Mouse (Mus musculus): ENCODE results near the gene Gm39653. TPM values are rescaled to one million over a fixed set of nuclear protein-coding genes. Genes with fewer than 3 reads are reported as not detected.
"Not testable (repeated sequence)": the region's sequence is repeated elsewhere in the genome, so short reads cannot be mapped to it uniquely, and the experiment has no call there.

The Gm39653 gene
- total RNA-seq (2014; fragmentation: Nextera tagmentation): not detected in 2 replicates
- not detected in 2 replicates for total RNA-seq (2017)

GRCm38 (mm10) chr1:63615668-63616067 lies at the start of gene Gm39653:
Gm39653 (plus strand) TSS chr1:63615968.
- no peak for ATAC-seq (replicated peaks; ENCODE audit: poor library complexity, severe bottlenecking)

- no peak for ATAC-seq (replicated peaks; ENCODE audit: poor library complexity, severe bottlenecking)
Measured at GRCm38 (mm10) chr1:63566501-63566900, 49.3 kb upstream of the Gm39653 start.

GRCm38 (mm10) chr1:63567031-63567430 lies 48.7 kb upstream of the Gm39653 start:
- no peak for ATAC-seq (replicated peaks; ENCODE audit: poor library complexity, severe bottlenecking)

- ATAC-seq (replicated peaks; ENCODE audit: poor library complexity, severe bottlenecking): no peak
Measured at GRCm38 (mm10) chr1:63572229-63572628, 43.5 kb upstream of the Gm39653 start.

GRCm38 (mm10) chr1:63573432-63573831 lies 42.3 kb upstream of the Gm39653 start:
- ATAC-seq (replicated peaks; ENCODE audit: poor library complexity, severe bottlenecking): no peak

GRCm38 (mm10) chr1:63573864-63574611 lies 41.7 kb upstream of the Gm39653 start:
- no peak for ATAC-seq (replicated peaks; ENCODE audit: poor library complexity, severe bottlenecking)

- ATAC-seq (replicated peaks; ENCODE audit: poor library complexity, severe bottlenecking): no peak
Measured at GRCm38 (mm10) chr1:63576803-63577202, 39.0 kb upstream of the Gm39653 start.

GRCm38 (mm10) chr1:63579153-63579552 lies 36.6 kb upstream of the Gm39653 start:
- ATAC-seq (replicated peaks; ENCODE audit: poor library complexity, severe bottlenecking): no peak

GRCm38 (mm10) chr1:63586869-63587268 lies 28.9 kb upstream of the Gm39653 start:
- no peak for ATAC-seq (replicated peaks; ENCODE audit: poor library complexity, severe bottlenecking)

GRCm38 (mm10) chr1:63603870-63604500 lies 11.8 kb upstream of the Gm39653 start:
- no peak for ATAC-seq (replicated peaks; ENCODE audit: poor library complexity, severe bottlenecking)

GRCm38 (mm10) chr1:63609613-63610012 lies 6.2 kb upstream of the Gm39653 start:
- no peak for ATAC-seq (replicated peaks; ENCODE audit: poor library complexity, severe bottlenecking)

GRCm38 (mm10) chr1:63614594-63614993 lies 1.2 kb upstream of the Gm39653 start:
- ATAC-seq (replicated peaks; ENCODE audit: poor library complexity, severe bottlenecking): no peak

- no peak for ATAC-seq (replicated peaks; ENCODE audit: poor library complexity, severe bottlenecking)
Measured at GRCm38 (mm10) chr1:63628211-63628610, 12.4 kb downstream of the Gm39653 start.

- ATAC-seq (replicated peaks; ENCODE audit: poor library complexity, severe bottlenecking): not testable (repeated sequence)
Measured at GRCm38 (mm10) chr1:63630390-63630789, 14.6 kb downstream of the Gm39653 start.

GRCm38 (mm10) chr1:63639921-63640320 lies 24.2 kb downstream of the Gm39653 start:
- no peak for ATAC-seq (replicated peaks; ENCODE audit: poor library complexity, severe bottlenecking)

GRCm38 (mm10) chr1:63658016-63658415 lies 42.2 kb downstream of the Gm39653 start:
- peak; percentile 79 for ATAC-seq (replicated peaks; ENCODE audit: poor library complexity, severe bottlenecking)

GRCm38 (mm10) chr1:63659591-63659990 lies 43.8 kb downstream of the Gm39653 start:
- peak; percentile 70 for ATAC-seq (replicated peaks; ENCODE audit: poor library complexity, severe bottlenecking)

- no peak for ATAC-seq (replicated peaks; ENCODE audit: poor library complexity, severe bottlenecking)
Measured at GRCm38 (mm10) chr1:63666089-63666488, 50.3 kb downstream of the Gm39653 start.

- no peak for ATAC-seq (replicated peaks; ENCODE audit: poor library complexity, severe bottlenecking)
Measured at GRCm38 (mm10) chr1:63667201-63667948, 51.6 kb downstream of the Gm39653 start.

GRCm38 (mm10) chr1:63667949-63668851 lies 52.4 kb downstream of the Gm39653 start:
- no peak for ATAC-seq (replicated peaks; ENCODE audit: poor library complexity, severe bottlenecking)
